Mouse (Mus musculus): ENCODE data around the gene Vamp4.
"Not testable (repeated sequence)": the region's sequence is repeated elsewhere in the genome, so short reads cannot be mapped to it uniquely, and the experiment has no call there.

Gene Vamp4

DNA sequence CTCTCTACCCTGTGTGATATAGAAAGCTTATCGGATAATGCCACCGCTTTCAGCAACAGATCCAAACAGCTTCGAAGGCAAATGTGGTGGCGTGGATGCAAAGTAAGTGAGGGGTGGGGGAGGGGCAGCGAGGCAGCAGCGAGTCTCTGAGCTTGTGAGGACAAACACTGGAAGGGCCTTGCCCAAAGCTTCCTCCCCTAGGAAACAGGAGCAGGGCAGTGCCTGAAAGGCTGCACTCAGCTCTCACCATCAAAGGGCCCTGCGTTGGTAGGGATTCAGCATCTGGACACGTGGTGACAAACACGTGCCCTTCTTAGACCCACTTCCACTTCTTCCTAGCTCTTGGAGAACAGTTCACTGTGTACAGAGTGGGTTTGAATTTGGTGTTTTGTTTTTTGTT, 19.1 kb downstream of the Vamp4 start:
- peak; percentile 5 to 16 for DNase-seq (ENCODE audit: low spot score in 2 of 2)

DNA sequence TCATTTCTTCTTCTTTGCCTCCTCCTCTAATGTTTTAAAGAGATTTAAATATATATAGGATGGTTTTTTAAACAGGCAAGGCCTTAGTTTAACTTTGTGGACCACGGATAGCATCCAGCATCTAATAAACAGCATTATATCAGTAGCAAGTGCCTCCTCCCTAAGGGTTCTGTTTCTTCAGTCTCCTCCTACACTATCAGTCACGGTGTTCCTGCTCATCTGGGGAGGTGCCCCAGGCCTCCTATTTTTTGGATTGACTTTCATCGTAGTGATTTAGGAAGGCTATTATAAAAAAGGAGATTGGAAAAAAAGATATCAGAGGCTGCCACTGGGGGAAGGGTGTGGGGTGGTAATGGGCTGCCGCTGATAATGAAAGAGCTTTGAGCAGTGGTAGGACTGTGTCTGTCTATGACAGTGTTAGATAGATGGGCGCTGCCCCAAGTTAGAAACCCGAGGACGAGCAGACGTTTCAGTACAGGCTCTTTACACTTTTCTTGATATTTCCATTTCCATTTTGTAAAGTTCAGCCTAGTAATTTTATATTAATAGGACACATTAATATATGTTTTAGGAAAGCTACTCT, 20.2 kb downstream of the Vamp4 start:
- no peak for DNase-seq (ENCODE audit: low spot score in 2 of 2)

DNA sequence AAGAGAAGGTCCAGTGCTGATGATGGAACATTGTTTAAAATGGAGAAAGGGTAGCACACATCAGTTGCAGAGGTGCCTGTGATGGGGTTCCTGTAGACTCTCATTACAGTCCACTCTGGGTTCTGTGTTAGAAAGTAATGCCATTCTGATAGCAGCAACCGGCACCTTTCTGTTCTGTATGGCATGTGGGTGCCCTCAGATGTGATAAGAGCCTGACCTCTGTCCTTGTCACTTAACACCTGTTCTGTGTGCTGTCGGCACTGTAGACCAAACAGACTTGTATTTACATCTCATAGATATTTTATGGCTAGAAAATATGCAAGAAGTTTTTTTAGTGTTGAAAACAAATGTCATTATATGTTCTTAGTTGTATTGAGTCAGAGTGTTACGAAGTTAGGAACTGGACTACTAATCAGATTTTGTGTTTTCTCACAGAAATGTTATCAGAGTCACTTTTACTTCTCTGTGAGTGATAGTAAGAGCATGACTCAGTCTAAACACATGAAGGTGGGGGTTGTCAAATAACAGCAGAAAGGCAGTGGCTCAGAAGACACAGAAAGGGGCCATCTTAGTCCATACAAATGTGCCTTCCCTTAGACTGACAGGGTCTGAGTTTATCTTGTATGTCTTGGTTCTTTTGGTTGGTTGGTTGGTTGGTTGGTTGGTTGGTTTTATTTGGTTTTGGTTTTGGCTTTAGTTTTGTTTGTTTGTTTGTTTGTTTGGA, 27.2 kb downstream of the Vamp4 start:
- no peak for DNase-seq (ENCODE audit: low spot score in 2 of 2)

DNA sequence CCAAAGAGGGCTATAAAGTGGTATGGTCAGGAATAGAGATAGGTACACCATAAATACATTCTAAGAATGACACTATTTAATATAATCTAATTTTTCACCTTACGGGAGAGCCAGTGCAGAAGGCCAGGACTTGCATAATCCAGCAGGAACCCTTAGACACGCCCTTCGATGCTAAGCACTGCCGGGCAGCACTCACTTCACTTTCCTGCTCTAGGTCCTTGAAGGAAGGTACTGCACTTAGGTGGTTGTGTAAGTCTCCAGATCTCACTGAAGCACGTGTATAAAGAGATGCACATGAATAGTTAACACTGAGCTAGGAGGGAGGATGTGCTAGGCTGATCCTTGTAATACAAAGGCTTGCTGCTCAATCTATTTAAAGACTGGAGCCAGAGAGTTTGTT, 29.3 kb downstream of the Vamp4 start:
- DNase-seq (ENCODE audit: low spot score in 2 of 2): no peak

DNA sequence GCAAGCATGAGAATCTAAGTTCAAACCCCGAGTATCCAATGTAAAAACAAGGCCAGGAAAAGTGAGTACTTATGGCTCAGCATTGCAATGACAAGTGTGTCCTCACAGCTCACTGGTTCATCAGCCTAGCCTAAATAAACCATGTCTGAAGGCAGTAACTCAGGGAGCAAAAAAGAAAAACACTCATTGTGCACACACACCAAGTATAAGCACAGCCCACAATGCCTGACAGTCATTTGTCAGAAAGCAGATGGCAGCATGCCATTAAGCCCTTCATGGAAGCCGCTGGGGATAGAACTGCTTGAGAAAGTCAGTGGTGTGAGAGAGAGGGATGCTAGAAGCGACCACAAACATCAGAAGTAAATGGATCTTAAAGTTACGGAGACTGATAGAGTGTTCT, 31.0 kb downstream of the Vamp4 start:
- DNase-seq (ENCODE audit: low spot score in 2 of 2): no peak

DNA sequence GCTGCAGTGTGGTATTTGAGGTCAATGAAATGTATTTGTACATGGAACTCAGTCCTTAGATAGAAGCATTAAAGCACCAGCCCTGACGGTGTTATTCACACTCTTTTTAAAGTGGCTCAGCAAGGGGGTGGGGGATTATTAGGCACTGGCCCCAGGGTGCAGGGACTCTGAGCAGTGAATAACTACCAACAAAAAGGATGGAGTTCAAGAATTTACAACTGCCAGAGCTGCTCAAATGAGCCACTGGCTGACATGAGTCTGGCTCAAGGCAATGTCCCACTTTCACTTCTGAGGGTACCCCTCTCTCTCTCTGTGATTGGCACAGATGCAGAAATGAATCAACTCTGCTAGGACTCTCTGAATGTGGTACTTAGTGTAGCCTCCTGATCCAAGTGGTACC, 37.8 kb downstream of the Vamp4 start:
- DNase-seq (ENCODE audit: low spot score in 2 of 2): no peak

DNA sequence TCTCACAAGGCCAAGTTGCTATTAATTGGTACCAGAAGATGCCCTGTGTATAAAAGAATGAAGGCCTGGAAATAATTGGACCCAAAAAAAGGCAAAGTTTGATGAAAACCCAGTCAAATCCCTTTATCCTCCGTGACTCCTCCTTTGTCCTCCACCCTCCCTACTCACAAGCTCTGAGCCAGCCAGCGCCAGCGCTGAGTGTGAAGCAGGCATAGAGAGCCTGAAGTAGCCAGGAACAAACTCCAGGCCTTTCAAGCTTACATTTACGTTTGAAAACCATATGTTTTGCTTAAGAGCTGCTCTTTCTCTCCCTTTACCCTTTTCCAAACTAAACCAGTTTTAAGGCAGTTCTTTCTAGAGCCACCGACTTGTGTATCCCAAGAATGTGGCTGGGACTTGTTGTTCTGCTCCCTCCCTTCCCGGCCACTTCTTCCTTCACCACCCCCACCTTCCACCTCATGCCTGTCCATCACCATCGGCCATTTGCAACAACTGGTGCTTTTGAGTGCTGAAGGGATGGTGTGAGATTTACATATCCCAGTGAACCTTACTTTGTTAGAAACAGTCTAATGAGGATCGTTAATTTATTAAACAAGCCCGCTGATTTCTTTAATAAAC, 39.4 kb downstream of the Vamp4 start:
- DNase-seq (ENCODE audit: low spot score in 2 of 2): no peak

DNA sequence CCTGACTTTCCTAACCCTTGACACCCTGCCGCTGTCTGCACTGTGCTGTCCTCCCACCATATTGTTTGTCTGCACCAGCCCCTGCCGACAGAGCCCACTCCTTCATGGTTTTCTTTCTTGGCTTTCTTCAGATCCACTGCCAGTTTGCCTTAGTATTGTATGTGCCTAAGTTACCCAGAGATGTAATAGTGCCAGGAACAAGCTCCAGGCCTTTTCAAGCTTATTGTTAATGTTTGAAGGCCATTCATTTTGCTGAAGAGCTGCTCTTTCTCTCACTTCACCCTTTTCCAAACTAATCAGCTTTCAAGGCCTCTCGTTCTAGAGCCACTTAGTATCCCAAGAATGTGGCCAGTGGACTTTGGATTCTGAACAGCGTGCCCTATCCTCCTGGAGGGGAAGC, 40.9 kb downstream of the Vamp4 start:
- no peak for DNase-seq (ENCODE audit: low spot score in 2 of 2)

DNA sequence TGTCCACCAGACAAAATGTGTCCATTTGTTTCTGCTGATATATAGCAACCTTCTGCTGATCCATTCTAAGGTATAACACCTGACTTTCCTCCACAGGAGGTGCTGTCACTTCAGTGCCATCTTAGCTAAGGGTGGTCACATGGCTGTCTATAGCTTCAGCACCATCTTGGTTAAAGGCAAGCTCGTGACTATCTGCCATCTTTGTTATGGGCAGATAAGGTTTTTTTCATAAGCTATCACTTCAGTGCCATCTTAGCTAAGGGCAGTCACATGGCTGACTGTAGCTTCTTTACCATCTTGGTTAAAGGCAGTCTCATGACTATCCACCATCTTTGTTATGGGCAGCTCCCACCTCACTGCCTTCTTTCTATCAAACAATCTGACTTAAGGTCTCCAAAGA, 45.2 kb downstream of the Vamp4 start:
- no peak for DNase-seq (ENCODE audit: low spot score in 2 of 2)

DNA sequence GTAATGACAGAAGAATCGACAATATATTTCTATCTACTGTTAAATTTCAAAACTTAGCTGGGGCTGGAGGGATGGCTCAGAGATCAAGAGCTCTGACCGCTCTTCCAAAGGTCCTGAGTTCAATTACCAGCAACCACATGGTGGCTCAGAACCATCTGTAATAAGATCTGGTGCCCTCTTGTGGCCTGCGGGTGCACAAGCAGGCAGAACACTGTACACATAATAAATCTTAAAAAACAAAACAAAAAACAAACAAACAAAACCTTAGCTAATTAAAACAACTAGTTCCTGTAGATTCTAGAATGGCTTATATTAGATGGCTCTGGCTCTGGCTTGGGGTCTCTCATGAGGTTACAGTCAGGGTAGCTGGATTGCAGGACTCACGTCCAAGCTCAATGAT, 50.2 kb downstream of the Vamp4 start:
- no peak for DNase-seq (ENCODE audit: low spot score in 2 of 2)

DNA sequence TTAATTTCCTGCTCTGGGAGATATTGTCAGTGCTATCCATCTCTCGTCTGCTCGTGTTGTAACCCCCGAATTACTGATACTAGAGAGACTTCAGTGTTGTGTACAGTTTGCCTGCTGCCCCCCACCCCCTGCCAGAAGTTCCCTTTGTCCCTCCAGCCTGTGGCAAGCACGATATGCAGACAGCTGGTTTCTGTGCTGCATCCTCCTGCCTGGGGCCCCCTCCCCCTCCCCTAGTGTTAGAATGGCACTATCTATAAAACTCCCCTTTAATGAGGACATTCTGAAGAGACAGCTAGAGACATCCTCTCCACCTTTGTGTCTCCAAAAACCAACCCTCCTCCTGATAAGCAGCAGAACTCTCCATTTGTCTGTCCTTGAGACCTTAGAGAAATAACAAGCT, 53.6 kb downstream of the Vamp4 start:
- DNase-seq (ENCODE audit: low spot score in 2 of 2): no peak

DNA sequence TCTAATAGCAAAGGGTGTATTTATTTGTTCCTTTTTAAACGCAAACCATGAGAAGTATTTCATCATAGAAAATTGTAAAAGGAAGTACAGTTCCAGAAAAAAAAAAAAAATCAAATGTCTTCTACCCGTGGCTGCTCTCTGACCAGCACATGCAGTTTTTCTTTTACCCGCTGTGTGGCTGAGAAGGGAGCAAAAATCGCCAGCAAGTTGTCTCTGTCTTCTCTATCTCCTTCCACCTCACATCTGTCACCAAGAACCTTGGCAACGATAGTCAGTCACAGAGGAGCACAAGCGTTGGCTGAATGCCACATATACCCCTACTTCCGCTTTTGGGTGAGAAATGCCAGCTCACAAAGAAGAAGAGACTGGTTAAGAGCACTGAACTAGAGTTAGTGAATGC, 54.9 kb downstream of the Vamp4 start:
- no peak for DNase-seq (ENCODE audit: low spot score in 2 of 2)

DNA sequence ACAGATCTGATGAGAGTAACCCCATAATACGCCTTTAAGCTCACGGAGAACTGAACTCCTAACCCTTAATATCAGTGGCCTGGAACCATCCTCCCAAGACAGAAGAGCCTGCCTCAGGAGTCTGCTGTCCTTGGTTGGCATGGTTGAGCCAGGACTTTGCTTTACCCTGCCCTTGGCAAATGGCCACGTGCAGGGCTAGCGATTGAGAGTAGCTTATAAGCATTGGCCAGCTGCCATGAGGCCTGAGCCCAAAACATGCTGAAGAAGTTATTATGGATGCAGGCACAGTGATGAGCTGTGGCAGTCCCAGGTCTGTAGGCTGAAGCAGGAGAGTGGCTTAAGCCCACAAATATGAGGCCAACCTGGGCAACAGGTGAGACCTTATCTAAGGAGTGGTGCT, 57.5 kb downstream of the Vamp4 start:
- not testable (repeated sequence) for DNase-seq (ENCODE audit: low spot score in 2 of 2)

DNA sequence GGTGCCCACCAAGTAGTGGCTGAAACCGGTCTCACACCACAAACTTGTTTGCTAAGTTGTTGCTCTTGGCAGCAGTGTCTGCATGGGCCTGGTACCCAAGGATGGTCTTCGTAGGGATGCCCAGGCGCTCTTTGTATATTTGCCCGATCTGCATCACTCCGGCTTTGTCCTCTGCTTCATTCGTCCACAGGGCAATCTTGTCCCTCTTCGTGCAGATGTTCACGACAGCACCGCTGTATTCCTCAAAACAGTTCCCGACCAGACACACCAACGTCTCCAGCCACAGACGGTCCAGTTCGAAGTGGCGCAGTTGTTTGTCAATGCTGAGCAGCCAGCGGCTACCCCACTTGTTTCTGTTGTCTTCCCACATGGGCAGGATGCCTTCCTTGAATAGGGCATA, 58.0 kb downstream of the Vamp4 start:
- DNase-seq (ENCODE audit: low spot score in 2 of 2): not testable (repeated sequence)

DNA sequence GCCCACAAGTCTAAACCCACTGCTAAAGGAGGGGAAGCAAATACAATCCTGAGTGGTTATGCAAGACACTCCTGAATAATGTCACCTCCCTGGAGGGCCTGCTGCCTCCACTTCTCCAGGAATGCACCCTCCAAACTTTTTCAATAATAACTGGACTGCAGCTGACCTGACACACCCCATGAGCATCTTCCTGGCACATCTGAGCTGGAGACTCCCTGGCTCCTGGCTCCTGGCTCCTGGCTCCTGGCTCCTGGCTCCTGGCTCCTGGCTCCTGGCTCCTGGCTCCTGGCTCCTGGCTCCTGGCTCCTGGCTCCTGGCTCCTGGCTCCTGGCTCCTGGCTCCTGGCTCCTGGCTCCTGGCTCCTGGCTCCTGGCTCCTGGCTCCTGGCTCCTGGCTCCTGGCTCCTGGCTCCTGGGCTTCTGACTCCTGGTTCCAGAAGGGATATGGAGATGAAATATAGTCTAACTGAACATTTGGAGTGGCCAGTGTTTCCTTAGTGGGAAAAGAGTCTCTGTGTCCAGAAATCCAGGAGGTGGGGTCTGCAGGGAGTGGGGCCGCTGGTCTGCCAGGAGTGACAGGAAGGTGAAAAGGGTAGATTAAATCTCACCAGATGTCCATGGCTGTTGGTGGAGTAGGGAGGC, 65.1 kb downstream of the Vamp4 start:
- peak; percentile 70 to 76 for DNase-seq (ENCODE audit: low spot score in 2 of 2)

DNA sequence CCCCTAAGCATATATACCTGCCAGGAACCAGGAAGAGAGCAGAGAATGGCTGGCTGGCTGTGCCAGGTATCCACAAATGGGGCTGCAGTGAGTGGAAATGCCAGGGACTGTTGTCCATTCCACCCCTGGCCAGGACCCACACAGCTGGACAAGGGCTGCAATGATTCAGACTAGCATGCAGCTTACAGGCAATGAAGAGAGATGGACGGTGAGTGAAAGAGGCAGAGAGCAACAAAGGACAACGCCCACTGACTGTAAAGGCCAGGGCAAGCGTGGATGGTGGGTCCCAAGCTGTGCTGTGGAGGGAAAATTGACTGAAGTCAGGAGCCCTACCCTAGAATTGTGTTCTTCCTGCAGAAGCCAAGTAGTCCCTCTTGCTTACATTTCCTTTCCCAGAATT, 66.2 kb downstream of the Vamp4 start:
- no peak for DNase-seq (ENCODE audit: low spot score in 2 of 2)

DNA sequence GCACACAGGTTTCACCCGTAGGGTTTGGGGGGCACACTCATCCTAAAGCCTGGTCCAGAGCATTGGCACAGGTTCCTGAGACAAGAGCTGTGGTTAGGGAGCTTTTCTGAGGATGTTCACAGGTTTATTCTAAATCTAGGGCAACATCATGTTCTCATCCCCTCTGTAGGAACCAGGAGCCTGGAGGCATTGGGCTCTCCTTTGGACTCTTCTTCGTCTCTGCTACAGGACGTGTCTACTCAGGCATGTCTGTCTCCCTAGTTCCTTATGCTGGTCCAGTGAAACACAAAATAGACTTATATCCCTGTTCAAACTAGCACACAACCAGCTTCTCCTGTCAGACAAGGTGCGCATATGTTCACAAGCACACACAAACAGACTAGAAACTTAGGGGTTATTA, 68.2 kb downstream of the Vamp4 start:
- no peak for DNase-seq (ENCODE audit: low spot score in 2 of 2)

DNA sequence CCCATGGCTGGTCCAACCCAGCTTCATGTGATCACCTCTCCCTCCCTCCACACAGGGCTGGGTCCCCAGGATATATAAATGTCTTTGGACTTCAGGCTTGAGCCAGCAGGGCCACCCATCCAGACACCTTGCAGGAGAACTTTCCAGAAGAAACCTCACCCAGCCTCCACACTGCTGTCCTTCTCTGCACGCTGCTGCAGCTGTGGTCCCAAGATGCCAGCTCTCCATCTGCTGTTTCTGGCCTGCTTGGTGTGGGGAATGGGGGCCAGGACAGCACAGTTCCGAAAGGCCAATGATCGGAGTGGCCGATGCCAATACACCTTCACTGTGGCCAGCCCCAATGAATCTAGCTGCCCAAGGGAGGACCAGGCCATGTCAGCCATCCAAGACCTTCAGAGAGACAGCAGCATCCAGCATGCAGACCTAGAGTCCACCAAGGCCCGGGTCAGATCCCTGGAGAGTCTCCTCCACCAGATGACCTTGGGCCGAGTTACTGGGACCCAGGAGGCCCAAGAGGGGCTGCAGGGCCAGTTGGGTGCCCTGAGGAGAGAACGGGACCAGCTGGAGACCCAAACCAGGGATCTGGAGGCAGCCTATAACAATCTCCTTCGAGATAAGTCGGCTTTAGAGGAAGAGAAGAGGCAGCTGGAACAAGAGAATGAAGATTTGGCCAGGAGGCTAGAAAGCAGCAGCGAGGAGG, 68.9 kb downstream of the Vamp4 start, which contains the start of gene Myoc:
Gene Myoc, plus strand, starts transcription at position 105 of the 700 bp plus-strand sequence.
- peak; percentile 25 to 27 for DNase-seq (ENCODE audit: low spot score in 2 of 2)

DNA sequence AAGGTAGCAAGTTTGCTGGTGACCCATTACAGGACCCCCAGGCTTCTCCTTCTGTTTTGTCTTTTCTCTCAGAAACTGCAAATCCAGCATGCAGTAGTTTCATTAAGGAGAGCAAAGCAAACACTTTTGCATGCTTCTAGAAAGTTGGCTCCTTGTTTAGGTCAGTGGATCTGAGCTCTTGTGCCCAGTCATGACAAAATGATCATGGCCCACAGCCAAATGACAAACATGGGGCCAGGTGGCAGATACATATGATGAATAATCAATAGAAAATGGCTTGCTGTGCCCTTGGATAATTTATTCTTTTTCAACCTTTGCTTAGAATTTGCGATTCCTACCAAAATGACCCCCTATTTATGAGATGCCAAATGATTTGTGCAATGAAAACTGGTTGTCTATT, 69.5 kb downstream of the Vamp4 start:
- no peak for DNase-seq (ENCODE audit: low spot score in 2 of 2)

DNA sequence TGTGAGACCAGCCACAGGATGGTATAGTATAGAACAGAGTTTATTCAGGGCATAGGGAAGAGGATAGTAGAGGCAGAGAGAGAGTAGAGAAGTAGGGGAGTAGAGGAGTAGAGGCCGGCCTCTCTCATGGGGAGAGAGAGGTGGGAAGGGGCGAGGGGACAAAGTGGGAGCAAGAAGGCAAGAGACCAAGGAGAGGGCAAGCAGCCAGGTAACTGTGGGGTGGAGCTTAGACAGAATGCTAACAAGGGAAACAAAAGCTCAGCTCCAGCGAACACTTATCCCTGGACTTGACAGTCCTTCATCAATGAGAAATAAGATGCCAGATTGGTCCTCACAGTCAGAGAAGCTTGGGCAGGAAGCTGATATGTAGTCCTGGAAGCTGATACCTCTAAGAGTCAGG, 72.3 kb downstream of the Vamp4 start:
- DNase-seq (ENCODE audit: low spot score in 2 of 2): no peak

DNA sequence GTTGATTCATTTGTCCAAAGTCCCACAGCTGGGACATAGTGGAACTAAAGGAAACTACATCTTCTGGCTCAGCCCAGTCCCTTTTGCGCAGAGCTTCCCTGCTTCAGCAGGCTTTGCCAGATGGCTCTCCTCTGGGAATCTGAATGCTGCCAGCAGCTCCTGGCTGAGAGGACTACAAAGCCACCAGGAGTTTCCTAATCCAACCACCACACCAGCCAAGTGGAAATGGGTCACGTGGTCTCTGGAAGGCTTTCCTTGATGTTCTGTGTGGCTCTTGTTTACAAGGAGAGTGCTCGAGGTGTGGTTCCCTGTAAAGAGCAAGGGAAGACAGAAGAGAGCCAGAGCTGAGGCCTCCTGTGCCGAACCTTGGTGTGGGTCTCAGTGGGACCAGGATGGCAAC, 73.4 kb downstream of the Vamp4 start:
- peak; percentile 93 to 94 for DNase-seq (ENCODE audit: low spot score in 2 of 2)

DNA sequence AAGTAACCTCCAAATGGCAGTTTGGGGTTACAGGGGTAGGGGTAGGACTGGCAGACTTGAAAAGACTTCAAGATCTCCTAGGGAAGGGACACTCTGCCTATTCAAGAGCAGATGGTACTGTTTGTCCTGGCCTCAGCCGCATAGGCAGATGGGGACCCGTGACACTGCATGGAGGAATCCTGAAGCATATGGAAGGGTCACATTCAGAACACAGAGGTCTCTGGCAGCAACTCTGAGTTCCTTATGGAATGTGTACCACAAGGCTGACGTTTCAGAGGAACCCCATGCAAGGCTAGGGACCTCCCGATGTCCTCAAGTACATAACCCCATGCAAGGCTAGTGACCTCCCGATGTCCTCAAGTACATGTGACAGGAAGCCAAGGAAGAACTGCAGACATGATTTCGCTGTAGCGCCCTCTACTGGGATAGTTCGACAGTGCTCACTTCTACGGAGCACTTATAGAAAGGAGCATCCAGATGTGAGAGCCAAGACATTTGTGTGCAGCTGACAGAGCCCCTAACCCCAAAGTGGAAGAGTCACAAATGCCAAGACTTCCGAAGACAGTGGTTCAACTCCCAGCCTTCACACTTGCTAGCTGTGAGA, 75.9 kb downstream of the Vamp4 start:
- DNase-seq (ENCODE audit: low spot score in 2 of 2): no peak
